Mouse (Mus musculus): ENCODE measurements around the gene Git2. TPM values are rescaled to one million over a fixed set of nuclear protein-coding genes. Genes with fewer than 3 reads are reported as not detected.

Git2 gene
- polyA plus RNA-seq, 1 experiment from 2014 or later, result 53.1 TPM

- peak overlapping the region; percentile 100 for H3K4me3 ChIP-seq (ENCODE audit: low read depth, low read length)
- 2% methylated on average over 11 of the region's 11 CpGs for WGBS
- peaks cover 31% of the 10 kb centered on the region for H3K4me1 ChIP-seq (ENCODE audit: control insufficient read depth, insufficient read depth, low read length)
- H3K36me3 ChIP-seq (ENCODE audit: control insufficient read depth, insufficient read depth, low read length), result no peaks in the 10 kb centered on the region
- H3K9ac ChIP-seq (replicated peaks; ENCODE audit: low read depth, low read length), result peak overlapping the region; percentile 92
- ATAC-seq (ENCODE audit: low read depth), result no peak
- no peaks in the 10 kb centered on the region for H3K9me3 ChIP-seq (ENCODE audit: control insufficient read depth, low read length)
- H3K4me2 ChIP-seq (ENCODE audit: low read depth, low read length), result peak overlapping the region; percentile 59
- H3K27me3 ChIP-seq (ENCODE audit: control insufficient read depth, insufficient read depth, low read length), result peaks cover 3% of the 10 kb centered on the region; the same call in 1 of the 2 replicates
- H3K27ac ChIP-seq (ENCODE audit: low read depth, low read length), result peak overlapping the region; percentile 94
These were observed 1.5 kb downstream of the Git2 start for GRCm38 (mm10) chr5:114773780-114774179.

- H3K9me3 ChIP-seq (ENCODE audit: control insufficient read depth, low read length), result no peaks in the 10 kb centered on the region
- peak; percentile 73 for ATAC-seq (ENCODE audit: low read depth)
- peak overlapping the region; percentile 97 for H3K9ac ChIP-seq (replicated peaks; ENCODE audit: low read depth, low read length)
- peaks cover 31% of the 10 kb centered on the region for H3K4me1 ChIP-seq (ENCODE audit: control insufficient read depth, insufficient read depth, low read length)
- peaks cover 3% of the 10 kb centered on the region; the same call in 1 of the 2 replicates for H3K27me3 ChIP-seq (ENCODE audit: control insufficient read depth, insufficient read depth, low read length)
- H3K4me2 ChIP-seq (ENCODE audit: low read depth, low read length), result peak overlapping the region; percentile 59
- H3K27ac ChIP-seq (ENCODE audit: low read depth, low read length), result peak overlapping the region; percentile 94
- under 1% methylated on average over 34 of the region's 52 CpGs for WGBS
- H3K4me3 ChIP-seq (ENCODE audit: low read depth, low read length), result peak overlapping the region; percentile 100
- no peaks in the 10 kb centered on the region for H3K36me3 ChIP-seq (ENCODE audit: control insufficient read depth, insufficient read depth, low read length)
These were observed 2.1 kb downstream of the Git2 start for GRCm38 (mm10) chr5:114773211-114773710.

GRCm38 (mm10) chr5:114772456-114773203 lies 2.7 kb downstream of the Git2 start:
- no peaks in the 10 kb centered on the region for H3K9me3 ChIP-seq (ENCODE audit: control insufficient read depth, low read length)
- H3K9ac ChIP-seq (replicated peaks; ENCODE audit: low read depth, low read length), result peak overlapping the region; percentile 97
- H3K27me3 ChIP-seq (ENCODE audit: control insufficient read depth, insufficient read depth, low read length), result peaks cover 3% of the 10 kb centered on the region; the same call in 1 of the 2 replicates
- peak overlapping the region; percentile 94 for H3K27ac ChIP-seq (ENCODE audit: low read depth, low read length)
- ATAC-seq (ENCODE audit: low read depth), result peak; percentile 52
- peaks cover 27% of the 10 kb centered on the region for H3K4me1 ChIP-seq (ENCODE audit: control insufficient read depth, insufficient read depth, low read length)
- H3K36me3 ChIP-seq (ENCODE audit: control insufficient read depth, insufficient read depth, low read length), result no peaks in the 10 kb centered on the region
- WGBS, result 2% methylated on average over 25 of the region's 57 CpGs
- H3K4me2 ChIP-seq (ENCODE audit: low read depth, low read length), result peak overlapping the region; percentile 59
- peak overlapping the region; percentile 100 for H3K4me3 ChIP-seq (ENCODE audit: low read depth, low read length)

- H3K27me3 ChIP-seq (ENCODE audit: control insufficient read depth, insufficient read depth, low read length), result peaks cover 3% of the 10 kb centered on the region; the same call in 1 of the 2 replicates
- H3K9ac ChIP-seq (replicated peaks; ENCODE audit: low read depth, low read length), result peak overlapping the region; percentile 97; the same call in 1 of the 2 replicates
- H3K4me3 ChIP-seq (ENCODE audit: low read depth, low read length), result peak overlapping the region; percentile 100; the same call in 1 of the 2 replicates
- H3K4me1 ChIP-seq (ENCODE audit: control insufficient read depth, insufficient read depth, low read length), result peaks cover 23% of the 10 kb centered on the region
- no peak for ATAC-seq (ENCODE audit: low read depth)
- no peak overlapping the region for H3K27ac ChIP-seq (ENCODE audit: low read depth, low read length)
- no peaks in the 10 kb centered on the region for H3K36me3 ChIP-seq (ENCODE audit: control insufficient read depth, insufficient read depth, low read length)
- H3K9me3 ChIP-seq (ENCODE audit: control insufficient read depth, low read length), result no peaks in the 10 kb centered on the region
- WGBS, result 69% methylated on average over 8 of the region's 8 CpGs
- H3K4me2 ChIP-seq (ENCODE audit: low read depth, low read length), result peak overlapping the region; percentile 59
These were observed 3.5 kb downstream of the Git2 start for GRCm38 (mm10) chr5:114771796-114772195.

GRCm38 (mm10) chr5:114769786-114770185 lies 5.5 kb downstream of the Git2 start:
- H3K9me3 ChIP-seq (ENCODE audit: control insufficient read depth, low read length), result no peaks in the 10 kb centered on the region
- H3K4me3 ChIP-seq (ENCODE audit: low read depth, low read length), result no peak overlapping the region
- H3K4me1 ChIP-seq (ENCODE audit: control insufficient read depth, insufficient read depth, low read length), result peaks cover 13% of the 10 kb centered on the region
- H3K27ac ChIP-seq (ENCODE audit: low read depth, low read length), result no peak overlapping the region
- WGBS, result 87% methylated on average over 8 of the region's 8 CpGs
- 0 out of 2 replicates have a peak, but pooled peaks cover 4% of the 10 kb centered on the region for H3K36me3 ChIP-seq (ENCODE audit: control insufficient read depth, insufficient read depth, low read length)
- H3K27me3 ChIP-seq (ENCODE audit: control insufficient read depth, insufficient read depth, low read length), result peaks cover 3% of the 10 kb centered on the region; the same call in 1 of the 2 replicates
- no peak for ATAC-seq (ENCODE audit: low read depth)
- H3K4me2 ChIP-seq (ENCODE audit: low read depth, low read length), result no peak overlapping the region
- no peak overlapping the region for H3K9ac ChIP-seq (replicated peaks; ENCODE audit: low read depth, low read length)

- ATAC-seq (ENCODE audit: low read depth), result no peak
- no peaks in the 10 kb centered on the region for H3K27me3 ChIP-seq (ENCODE audit: control insufficient read depth, insufficient read depth, low read length)
- H3K4me1 ChIP-seq (ENCODE audit: control insufficient read depth, insufficient read depth, low read length), result peaks cover 10% of the 10 kb centered on the region
- no peak overlapping the region for H3K9ac ChIP-seq (replicated peaks; ENCODE audit: low read depth, low read length)
- no peaks in the 10 kb centered on the region for H3K9me3 ChIP-seq (ENCODE audit: control insufficient read depth, low read length)
- H3K4me3 ChIP-seq (ENCODE audit: low read depth, low read length), result no peak overlapping the region
- no peak overlapping the region for H3K27ac ChIP-seq (ENCODE audit: low read depth, low read length)
- H3K36me3 ChIP-seq (ENCODE audit: control insufficient read depth, insufficient read depth, low read length), result peaks cover 27% of the 10 kb centered on the region
- H3K4me2 ChIP-seq (ENCODE audit: low read depth, low read length), result no peak overlapping the region
- WGBS, result 86% methylated on average over 7 of the region's 7 CpGs
These were observed 8.1 kb downstream of the Git2 start for GRCm38 (mm10) chr5:114767185-114767584.

GRCm38 (mm10) chr5:114766686-114767085 lies 8.6 kb downstream of the Git2 start:
- H3K4me1 ChIP-seq (ENCODE audit: control insufficient read depth, insufficient read depth, low read length), result peaks cover 5% of the 10 kb centered on the region
- no peak overlapping the region for H3K4me3 ChIP-seq (ENCODE audit: low read depth, low read length)
- 91% methylated on average over 8 of the region's 8 CpGs for WGBS
- no peak overlapping the region for H3K9ac ChIP-seq (replicated peaks; ENCODE audit: low read depth, low read length)
- no peaks in the 10 kb centered on the region for H3K27me3 ChIP-seq (ENCODE audit: control insufficient read depth, insufficient read depth, low read length)
- no peak overlapping the region for H3K27ac ChIP-seq (ENCODE audit: low read depth, low read length)
- H3K4me2 ChIP-seq (ENCODE audit: low read depth, low read length), result no peak overlapping the region
- peaks cover 29% of the 10 kb centered on the region for H3K36me3 ChIP-seq (ENCODE audit: control insufficient read depth, insufficient read depth, low read length)
- H3K9me3 ChIP-seq (ENCODE audit: control insufficient read depth, low read length), result no peaks in the 10 kb centered on the region
- no peak for ATAC-seq (ENCODE audit: low read depth)

- Histone ChIP-seq H3K9ac (replicated peaks; ENCODE audit: low read depth, low read length) (no peak overlapping the region), H3K36me3 (ENCODE audit: control insufficient read depth, insufficient read depth, low read length) (peaks cover 44% of the 10 kb centered on the region), H3K27me3 (ENCODE audit: control insufficient read depth, insufficient read depth, low read length) (no peaks in the 10 kb centered on the region), H3K9me3 (ENCODE audit: control insufficient read depth, low read length) (no peaks in the 10 kb centered on the region), H3K4me3 (ENCODE audit: low read depth, low read length) (no peak overlapping the region), H3K27ac (ENCODE audit: low read depth, low read length) (no peak overlapping the region), H3K4me1 (ENCODE audit: control insufficient read depth, insufficient read depth, low read length) (no peaks in the 10 kb centered on the region), H3K4me2 (ENCODE audit: low read depth, low read length) (no peak overlapping the region)
- 76% methylated on average over 18 of the region's 18 CpGs for WGBS
- ATAC-seq (ENCODE audit: low read depth), result no peak
These were observed 10.2 kb downstream of the Git2 start for GRCm38 (mm10) chr5:114764812-114765735.

All from neural tube, embryonic 14.5 days (tissue).